Mouse (Mus musculus) left cerebral cortex, postnatal 25 days (tissue): ENCODE data around the gene Mc1r. TPM values are rescaled to one million over a fixed set of nuclear protein-coding genes. Genes with fewer than 3 reads are reported as not detected.

Experiments used
- DNase-seq, 2 experiments: peaks; one replicate each; pipeline ENCODE4 v3.0.0; 2022; ENCODE audit warnings: low spot score in 2 of 2, mixed read lengths in 1 of 2
- intact Hi-C: fragments of 180-260 bp; cut with DNase I; formaldehyde crosslinking; loops from one replicate; pipeline ENCODE4 v1.15.1; 2025
- total RNA-seq, 2 experiments: library from RNA; stranded (reverse); gene quantifications; 2 replicates each; pipeline ENCODE4 v1.2.3; 2021

The Mc1r gene
- total RNA-seq, 2 experiments from 2014 or later, result 0.09 TPM; not detected in 1

DNA sequence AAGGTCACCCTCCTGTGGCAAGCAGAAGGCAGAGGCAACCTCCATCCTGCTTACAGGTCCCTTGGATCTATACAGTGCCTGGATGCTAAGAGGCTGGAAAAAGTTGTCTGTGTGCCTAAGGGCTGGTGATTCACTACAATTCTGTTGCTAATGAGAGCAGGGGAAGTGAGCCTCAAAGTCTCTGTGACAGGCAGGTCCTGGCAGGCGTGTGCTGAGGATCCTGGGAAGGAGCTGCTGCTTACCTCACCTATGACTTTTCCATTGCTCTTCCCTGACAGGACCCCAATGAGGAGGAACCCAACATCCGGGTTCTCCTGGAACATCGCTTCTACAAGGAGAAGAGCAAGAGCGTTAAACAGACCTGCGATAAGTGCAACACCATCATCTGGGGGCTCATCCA is 47.0 kb downstream of the Mc1r start:
- intact Hi-C loops, result no loop called here
- no peak for DNase-seq

DNA sequence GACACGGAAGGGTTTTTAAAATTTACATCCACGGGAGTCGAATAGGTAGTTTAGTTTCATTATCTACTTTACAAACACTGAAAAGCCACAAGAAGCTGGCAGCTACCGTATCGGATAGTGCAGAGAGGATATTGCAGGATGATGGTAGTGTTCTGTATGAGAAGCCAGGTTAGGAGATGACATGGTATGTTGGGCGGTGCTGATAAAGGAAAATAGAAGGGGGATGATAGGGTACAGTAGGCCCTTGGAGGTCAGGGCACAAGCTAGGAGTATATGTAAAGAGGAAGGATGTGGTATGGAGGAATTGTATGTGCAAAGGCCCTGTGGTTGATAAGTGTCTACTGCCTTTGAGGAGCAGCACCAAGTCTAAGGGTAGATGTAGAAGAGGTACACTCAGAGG is 47.7 kb downstream of the Mc1r start:
- intact Hi-C loops, result no loop called here
- DNase-seq, result no peak

Other genes starting within 250 kb of the Mc1r start
- gene Sult5a1, start 248.8 kb upstream of the Mc1r start, total RNA-seq, result not detected
- not detected for gene Dpep1, start 220.9 kb upstream of the Mc1r start, total RNA-seq
- 10 to 100 TPM; 89.9 to 92.8 TPM for gene Chmp1a, start 194.3 kb upstream of the Mc1r start, total RNA-seq
- gene Spata33, start 194.3 kb upstream of the Mc1r start, total RNA-seq, result 1 to 10 TPM; 7.3 to 8.5 TPM
- 10 to 100 TPM; 83.4 to 88.0 TPM for gene Cdk10, start 182.3 kb upstream of the Mc1r start, total RNA-seq
- gene Spata2l, start 170.9 kb upstream of the Mc1r start, total RNA-seq, result 100 to 1,000 TPM; 106 to 107 TPM
- gene Zfp276, start 152.9 kb upstream of the Mc1r start, total RNA-seq, result 10 to 100 TPM; 20.6 to 23.0 TPM
- gene Vps9d1, start 152.8 kb upstream of the Mc1r start, total RNA-seq, result 10 to 100 TPM; 55.2 to 61.5 TPM
- gene Fanca, start 88.5 kb upstream of the Mc1r start, total RNA-seq, result 1 to 10 TPM; 3.2 to 3.4 TPM
- 10 to 100 TPM; 16.0 to 16.5 TPM for gene Spire2, start 74.4 kb upstream of the Mc1r start, total RNA-seq
- gene Tcf25, start 33.4 kb upstream of the Mc1r start, total RNA-seq, result 100 to 1,000 TPM; 568 to 614 TPM
- 100 to 1,000 TPM; 447 to 452 TPM for gene Tubb3, start 4.3 kb downstream of the Mc1r start, total RNA-seq
- 10 to 100 TPM; 67.6 to 68.8 TPM for gene Def8, start 16.4 kb downstream of the Mc1r start, total RNA-seq
- gene Afg3l1, start 70.8 kb downstream of the Mc1r start, total RNA-seq, result 10 to 100 TPM; 33.4 to 34.0 TPM
- gene Dbndd1, start 108.4 kb downstream of the Mc1r start, total RNA-seq, result 10 to 100 TPM; 13.2 to 15.8 TPM
- 10 to 100 TPM; 26.8 to 27.1 TPM for gene Gas8, start 111.7 kb downstream of the Mc1r start, total RNA-seq
- 10 to 100 TPM; 40.3 to 40.9 TPM for gene Rhou, start 246.8 kb downstream of the Mc1r start, total RNA-seq